Mouse (Mus musculus): ENCODE data around the gene Ncoa4.

The Ncoa4 gene

DNA sequence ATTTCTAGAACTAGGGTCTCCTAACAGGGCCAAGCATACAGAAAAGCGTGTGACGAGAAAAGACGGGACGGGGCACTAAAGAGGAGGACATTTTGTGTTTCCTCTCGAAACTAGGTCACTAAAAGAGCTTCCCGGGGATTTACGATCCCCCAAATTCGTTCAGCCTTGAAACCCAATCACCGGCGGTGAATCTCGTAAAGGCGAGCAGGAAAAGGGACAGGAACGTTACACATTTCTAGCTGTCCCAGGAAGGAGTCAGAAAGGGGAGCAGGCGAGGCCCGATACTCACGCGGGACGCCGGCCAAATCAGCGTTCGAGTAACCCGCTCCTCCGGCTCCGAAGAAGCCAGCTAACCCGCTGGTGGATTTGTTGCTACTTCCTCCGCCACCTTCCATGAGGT lies 41.7 kb downstream of the Ncoa4 start:
- DNase-seq (ENCODE audit: low read depth), result peak; percentile 54

DNA sequence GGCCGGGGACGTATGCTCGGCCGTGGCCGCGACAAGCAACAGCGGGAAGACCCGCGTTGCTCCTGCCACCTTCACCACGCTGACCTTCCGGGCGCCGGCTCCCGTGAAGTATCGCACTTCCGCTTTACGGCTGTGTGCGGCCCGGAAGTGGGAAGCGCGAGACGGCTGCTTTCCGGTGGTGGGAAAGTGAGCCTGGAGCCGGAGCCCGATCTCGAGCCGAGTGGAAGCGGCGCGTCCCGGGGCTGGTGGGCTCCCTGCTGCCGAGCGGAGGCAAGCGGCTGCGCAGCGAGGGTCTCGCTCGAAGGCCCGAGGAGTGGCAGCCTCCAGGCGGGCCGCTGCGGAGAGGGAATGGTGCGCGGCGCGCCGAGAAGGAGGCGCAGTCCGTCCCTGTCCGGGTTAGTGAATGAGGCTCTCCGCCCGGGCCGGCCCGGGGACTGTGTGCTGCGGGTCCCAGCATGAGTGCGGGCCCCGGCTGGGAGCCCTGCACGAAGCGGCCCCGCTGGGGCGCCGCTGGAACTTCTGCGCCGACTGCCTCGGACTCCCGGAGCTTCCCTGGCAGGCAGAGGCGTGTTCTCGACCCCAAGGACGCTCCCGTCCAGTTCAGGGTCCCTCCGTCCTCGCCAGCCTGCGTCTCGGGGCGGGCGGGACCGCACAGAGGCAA lies 42.3 kb downstream of the Ncoa4 start, which contains the start of the genes Timm23 and Parg:
Gene Timm23, minus strand, starts transcription at position 108 of the 661 bp plus-strand sequence.
Gene Parg, plus strand, starts transcription at position 159 of the 661 bp plus-strand sequence.
- DNase-seq (ENCODE audit: low read depth), result peak; percentile 88

DNA sequence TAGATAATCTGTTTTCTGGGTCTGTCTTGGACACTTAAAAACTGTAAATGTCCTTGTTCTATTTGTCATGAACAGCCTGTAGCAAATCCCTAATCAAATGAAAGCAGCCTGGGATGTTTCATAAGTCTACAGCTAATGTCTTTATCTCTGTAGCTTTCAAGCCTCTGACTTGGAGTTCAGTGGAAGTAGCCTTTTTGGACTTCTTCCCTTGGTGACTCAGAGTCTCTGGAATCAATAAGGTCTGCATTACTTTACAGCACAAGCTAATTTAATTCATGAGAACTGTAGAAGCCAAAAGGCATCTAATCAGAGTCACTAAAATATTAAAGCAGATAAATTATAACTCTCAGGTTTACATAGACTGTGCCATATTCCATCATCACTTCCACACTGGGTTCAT lies 66.9 kb downstream of the Ncoa4 start:
- no peak for DNase-seq (ENCODE audit: low read depth)

DNA sequence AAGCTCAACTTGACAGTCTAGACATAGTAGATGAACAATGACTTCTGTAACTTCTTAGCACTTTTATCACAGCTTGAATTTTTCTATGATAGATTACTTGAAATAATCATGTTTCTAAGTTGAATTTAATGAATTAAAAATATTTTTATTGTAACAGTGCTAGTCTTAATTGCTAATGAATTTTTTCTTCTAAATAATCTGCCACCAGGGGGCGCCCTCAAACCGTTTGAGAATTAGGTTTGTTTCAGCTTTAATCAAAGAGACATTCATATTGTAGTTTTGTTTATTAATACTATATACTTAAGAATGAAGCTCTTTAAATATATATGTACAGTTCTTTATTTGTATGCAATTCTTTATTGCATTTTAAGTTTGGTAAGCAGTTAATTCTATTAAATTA lies 69.3 kb downstream of the Ncoa4 start:
- DNase-seq (ENCODE audit: low read depth), result peak; percentile 65
